Mouse (Mus musculus) frontal cortex, postnatal 10 days (tissue): ENCODE results near the gene Prkn.

ENCODE experiments used
- DNase-seq, 2 experiments: peaks; one replicate each; pipeline ENCODE4 v3.0.0; 2022; ENCODE audit warnings: low spot score in 2 of 2, mixed read lengths in 1 of 2

Prkn gene

DNA sequence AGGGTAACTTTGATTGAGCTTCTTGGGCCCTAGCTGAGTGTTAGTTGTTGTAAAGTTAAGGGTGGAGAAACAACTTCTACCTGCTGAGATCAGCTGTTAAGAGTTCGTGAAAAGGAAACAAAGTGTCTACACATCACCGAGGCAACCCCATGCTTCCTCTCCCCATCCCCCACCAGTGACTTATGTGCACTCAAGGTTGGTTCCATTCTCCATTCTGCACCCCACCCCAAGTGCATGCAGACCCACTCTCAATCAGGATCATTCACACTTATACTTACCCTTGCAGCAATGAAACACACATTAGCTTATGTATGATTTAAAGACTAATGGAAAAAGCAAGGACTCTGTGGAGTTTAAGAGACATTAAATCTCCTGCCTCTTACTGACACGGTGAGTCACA, 691.9 kb downstream of the Prkn start:
- DNase-seq = no peak

DNA sequence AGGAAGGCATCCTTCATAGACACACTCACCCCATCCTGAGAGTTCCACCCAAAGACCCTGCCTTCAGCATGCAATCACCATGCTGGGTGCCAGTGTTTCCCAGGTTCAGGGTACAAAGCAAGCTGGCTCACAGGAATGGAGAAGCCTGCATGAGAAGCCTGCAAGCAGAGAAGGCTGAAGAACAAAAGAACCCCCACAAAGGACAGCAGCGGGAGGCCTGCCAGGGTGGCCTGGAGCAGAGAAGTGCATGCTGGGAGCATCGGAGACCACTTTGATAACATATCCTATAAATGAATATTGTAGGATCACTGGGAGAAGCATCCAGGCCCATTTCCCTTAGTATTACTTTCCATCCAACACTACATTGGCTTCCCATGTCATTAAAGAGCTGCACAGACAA, 692.6 kb downstream of the Prkn start:
- no peak for DNase-seq

DNA sequence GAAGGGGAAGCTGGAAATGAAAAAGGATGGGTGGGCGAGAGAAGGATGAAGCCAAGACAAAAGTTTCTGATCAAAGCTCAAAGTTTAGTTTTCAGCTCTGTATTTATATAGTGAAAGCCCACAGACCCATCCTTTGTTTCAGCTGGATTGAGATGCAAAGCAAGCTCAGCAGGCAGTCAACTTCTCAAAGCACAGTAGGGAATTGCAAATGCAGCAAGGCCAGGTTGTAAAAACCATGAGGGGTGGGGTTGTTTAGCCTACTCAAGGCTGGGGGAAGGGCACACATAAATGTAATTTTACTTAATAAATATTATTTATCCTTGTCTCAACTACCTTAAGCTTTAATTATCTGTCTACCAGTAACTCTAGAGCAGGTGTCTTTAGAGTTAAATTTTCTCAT, 693.7 kb downstream of the Prkn start:
- no peak for DNase-seq

DNA sequence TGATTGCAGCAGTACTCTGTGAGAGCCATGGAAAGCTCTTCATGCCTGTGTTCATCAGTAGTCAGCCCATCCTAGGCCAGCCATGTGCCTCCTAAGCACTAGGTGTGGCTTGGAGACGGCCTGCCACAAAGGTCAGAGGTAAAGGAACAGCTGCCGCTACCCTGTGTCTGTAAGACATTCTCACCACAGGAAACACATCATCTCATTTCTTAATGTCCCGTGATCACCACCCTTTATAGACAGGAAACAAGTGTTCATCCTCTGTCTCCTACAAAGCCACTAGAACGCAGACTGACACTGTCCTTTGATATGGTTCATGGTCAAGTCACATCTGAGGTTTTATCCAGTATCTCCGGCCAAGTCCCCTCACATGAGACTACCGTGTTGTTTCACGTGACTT, 698.6 kb downstream of the Prkn start:
- DNase-seq = no peak

DNA sequence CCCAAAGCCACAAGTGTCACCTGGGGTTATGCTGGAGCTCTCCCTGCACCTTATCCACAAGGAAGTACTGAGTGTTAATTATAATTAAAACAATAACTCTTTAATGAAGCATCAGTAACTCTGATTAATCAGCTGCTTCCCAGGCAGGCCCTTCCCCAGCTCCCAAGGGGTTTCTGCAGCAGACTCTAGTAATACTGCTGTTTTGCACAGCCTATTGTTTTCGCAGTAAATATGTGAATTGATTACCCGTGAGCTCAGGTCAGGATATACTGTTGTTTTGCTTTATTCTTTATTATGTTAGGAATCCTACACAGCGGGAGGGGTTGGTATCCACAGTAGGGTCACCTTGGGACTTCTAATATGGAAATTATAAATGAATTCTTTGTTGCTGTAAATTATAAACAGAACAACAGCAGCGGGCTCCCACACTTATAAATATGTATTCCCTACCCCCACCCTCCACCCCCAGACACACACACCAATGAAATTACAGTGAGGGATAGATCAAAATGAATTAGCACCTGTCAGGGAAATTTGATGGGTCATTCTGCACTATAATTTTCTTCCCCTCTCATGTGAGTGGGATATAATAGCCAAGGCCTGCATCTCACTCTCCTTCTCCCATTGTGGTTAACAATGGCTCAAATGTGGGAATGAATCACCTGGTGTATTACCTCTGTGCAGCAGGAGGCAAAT, 701.9 kb downstream of the Prkn start:
- DNase-seq = no peak

DNA sequence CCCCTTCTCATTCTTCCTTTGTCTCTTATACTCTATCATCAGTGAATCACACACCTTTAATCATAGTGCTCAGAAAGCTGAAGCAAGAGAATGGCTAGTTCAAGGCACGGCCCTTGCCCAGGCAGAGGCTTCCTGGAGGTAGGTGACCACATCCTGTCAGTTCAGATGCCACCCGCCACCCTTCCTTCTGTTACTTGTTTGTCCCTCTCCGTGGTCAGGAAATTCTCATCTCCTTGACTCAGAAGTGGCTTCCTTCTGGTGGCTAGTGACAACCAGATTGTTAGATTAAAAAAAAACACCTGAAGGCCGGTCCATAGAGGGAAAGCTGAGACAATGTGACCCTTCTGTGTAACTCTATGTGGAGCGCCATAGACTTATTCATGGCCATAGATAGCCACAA, 710.4 kb downstream of the Prkn start:
- DNase-seq = no peak

DNA sequence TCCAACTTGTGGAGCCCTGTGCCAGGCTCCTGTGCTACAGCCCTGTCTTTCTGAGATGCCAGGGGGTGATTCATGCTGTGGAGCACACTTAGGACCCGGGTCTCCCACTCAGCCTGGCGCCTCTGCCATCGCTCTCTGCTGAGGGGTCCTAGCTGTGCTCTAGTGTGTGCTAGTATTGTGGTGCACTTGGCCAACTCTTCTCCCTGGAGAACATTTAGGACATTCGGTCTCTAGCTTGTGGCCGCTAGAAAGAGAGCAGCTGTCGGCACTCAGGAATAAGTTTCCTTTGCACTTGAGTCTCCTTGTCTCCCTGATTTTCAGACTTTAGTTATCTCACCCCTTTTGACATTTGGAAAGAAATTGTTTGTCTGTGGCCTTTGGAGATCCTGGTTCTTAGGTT, 725.5 kb downstream of the Prkn start:
- no peak for DNase-seq

DNA sequence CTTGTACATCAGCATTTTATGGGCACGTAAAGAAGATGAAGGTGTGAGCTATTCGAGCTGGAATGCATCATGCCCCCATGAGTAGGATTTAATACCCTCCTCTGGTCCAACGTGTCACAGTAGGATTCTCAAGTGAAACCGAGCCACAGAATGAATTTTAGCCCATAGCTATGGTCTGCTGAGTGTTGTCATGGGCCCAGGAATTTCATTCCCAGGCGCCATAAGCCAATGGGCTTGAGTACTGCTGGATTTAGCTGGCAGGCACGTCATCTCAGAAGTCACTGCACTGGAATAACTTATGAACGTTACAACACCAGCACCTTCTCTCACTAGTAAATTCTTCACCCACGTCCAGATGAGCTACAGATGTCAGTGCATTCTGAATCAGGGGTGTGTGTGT, 730.2 kb downstream of the Prkn start:
- DNase-seq = no peak

DNA sequence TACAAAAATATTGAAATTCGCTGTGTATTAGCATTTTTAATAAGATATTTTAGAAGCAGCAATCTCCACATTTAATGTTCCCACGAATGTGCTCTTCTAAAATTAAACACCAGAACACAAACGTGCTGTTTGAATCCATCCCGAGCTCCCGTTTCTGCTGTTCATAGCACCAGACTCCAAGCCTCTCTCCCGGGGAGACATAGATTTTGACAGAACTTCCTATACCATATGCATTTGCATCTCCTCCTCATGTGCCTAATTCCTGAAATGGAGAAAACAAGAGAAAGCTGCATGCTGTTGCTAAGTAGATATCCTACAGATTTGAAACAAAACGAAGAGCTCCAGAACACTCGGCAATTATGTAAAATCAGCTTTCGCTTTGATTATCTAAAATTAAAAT, 733.5 kb downstream of the Prkn start:
- DNase-seq = peak; percentile 14 to 21

DNA sequence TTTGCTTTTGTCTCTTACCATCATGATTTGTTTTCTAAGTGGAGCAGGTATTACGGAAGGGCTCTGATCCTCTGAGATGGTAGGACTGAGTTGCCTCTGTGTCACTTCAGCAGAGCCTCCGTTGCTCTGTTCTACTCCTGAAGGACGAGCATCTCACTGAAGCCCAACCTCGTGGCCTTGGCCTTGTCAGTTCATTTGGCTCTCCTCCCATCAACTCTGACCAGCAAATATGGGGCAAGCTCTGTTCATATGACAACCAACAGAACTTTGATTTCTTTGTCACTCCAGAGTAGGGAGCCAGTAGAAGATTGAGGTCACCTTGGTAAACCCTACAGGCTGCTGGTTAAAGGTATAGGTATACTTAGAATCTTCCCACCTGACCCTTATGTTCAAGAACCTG, 745.3 kb downstream of the Prkn start:
- DNase-seq = no peak

DNA sequence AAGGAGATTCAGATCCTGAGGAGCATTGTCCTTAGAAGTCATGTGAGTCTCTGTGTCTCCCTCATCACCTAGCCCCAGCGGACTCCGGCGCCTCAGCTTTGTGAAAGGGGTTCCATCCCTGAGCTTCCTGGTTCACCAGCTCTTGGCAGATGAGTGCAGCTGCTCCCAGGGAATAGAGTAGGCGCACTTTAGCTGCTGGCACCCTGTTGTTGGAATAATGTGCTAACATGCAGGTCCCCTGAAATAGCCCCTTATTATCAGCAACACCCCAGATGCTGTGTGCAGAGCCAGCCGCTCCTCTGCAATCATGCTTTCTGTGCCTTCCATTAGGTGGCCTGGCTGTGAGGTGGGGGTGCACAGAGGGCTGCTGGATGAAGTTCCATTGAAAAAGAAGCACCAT, 767.7 kb downstream of the Prkn start:
- DNase-seq = no peak

DNA sequence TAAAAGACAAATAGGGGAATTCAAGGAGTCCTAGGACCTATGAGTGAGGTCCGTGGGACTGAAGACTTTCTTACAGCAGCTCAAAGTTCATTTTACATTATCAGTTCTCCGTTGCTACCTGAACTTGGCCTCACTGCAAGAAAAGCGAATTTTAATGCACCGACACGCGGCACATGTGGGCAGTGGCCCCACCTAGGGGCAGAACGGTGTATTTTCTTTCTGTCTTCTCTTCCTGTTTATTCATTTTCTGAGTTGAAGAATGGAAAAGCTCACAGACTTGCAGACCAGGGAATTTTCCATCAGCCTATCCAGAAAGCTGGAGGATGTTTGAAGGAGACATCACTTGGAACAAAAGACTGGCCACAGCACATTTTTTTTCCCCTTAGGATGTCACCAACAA, 771.3 kb downstream of the Prkn start:
- DNase-seq = peak; percentile 61 to 77

DNA sequence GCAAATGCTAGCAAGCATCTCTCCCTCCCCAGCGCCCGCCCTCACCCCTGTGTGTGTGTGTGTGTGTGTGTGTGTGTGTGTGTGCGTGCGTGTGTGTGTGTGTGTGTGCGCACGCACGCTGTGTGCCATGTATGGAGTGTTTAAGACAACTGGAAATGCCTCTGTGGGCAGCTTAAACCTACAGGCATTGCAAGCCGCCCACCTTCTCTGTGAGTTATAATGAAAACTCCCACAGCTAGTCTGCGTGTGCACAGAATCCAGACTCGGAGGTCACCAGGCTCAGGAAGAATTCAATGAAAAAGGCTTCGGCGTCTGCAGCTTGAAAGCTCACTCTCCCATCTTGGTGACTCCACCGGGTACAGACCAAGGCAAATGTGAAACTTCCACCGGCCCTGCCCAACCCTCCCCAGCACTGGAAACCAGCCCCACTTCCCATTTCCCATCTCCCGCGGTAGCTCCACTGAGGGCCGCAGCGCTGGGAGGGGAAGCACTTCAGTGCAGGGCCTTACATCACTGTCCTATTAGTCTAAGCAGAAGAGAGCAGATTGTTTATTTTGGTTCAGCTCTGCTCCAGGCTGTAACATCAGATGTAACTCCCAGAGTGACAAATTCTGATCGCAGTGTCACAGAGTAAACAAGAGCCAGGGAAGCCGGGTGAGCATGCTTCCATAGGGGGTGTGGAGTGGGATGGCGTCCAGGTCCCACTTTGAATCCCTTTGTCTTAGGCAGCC, 772.8 kb downstream of the Prkn start:
- DNase-seq = no peak

DNA sequence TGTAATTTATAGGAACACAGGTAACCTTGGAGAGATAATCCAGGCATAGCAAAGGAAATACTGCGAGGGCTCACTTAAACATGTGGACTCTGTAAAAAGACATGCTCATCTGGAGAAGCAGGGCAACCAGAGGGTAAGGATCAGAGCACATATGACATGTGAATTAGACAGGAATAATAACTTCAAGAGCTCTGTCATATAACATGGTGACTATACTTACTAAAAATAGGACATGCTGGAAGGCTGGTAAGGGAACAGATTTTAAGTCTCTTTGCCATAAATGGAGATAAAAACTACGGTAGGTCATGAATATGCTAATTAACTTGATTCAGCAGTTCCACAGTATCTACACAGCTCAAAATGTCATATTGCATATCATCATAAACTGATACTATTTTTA, 777.4 kb downstream of the Prkn start:
- DNase-seq = no peak

DNA sequence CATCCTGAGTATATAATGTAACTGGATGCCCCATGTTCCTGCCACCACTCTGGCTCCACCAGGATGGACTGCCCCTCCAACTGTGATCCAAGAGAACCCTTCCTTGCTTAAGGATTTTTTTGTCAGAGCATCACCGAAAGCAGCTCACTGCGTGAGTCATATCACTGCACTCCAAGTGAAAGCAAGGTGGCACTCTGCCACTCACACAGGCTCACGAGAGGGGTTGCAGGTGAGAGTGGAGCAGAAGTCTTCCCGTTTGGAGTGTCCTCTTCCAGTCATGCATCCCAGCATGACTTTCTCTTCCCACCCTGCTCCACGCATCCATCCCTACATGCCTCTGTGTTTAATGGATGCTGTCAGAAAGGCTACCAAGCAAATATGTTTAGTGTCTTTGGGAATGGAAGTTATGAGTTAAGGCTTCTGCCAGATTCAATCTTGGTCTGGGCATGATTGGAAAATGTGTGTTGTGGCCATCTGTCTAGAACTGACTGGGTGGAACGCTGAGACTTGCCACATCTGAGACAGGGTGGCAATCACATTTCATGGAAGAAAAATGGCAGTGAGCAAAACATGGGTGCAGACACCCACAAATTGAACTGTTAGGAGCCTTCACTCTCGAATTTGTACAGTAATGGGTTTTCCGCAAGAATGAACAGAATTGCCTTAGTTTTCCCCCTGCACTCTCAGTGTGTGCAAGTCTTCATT, 778.9 kb downstream of the Prkn start:
- DNase-seq = no peak

DNA sequence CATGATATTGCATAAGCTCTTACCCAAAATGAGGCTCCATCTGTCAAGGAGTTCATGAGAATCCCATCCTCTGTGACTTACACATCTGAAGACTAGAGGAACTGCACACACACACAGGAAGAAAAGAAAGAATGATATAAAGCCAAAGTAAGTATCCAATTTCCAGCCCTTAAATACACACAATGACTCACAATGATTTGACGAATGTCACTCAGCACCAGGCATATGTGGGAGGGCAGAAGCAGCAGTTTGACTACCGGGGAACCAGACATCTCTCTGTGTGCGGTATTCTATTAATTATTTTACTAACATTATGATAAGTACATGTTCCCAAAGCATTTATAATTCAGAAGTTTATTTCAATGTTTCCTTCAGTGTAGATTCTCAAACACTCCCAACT, 780.6 kb downstream of the Prkn start:
- no peak for DNase-seq

DNA sequence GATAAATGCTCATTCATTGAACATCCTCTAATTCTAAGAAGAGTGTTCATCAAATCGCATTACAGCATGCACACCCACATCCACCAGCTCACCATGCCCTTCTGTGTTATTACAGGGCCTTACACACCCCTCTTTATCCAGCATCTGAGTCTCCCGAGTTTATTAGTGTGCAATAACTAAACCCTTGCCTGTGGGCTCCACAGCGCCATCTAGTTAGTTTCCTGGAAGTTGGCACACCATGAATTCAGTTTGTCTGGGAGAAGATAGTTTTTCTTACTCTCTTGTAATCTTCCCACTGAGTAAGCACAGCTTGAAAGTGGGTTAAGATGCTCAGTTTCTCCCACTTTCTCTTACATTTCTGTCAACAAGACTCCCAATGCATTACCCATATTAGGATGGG, 781.3 kb downstream of the Prkn start:
- no peak for DNase-seq

DNA sequence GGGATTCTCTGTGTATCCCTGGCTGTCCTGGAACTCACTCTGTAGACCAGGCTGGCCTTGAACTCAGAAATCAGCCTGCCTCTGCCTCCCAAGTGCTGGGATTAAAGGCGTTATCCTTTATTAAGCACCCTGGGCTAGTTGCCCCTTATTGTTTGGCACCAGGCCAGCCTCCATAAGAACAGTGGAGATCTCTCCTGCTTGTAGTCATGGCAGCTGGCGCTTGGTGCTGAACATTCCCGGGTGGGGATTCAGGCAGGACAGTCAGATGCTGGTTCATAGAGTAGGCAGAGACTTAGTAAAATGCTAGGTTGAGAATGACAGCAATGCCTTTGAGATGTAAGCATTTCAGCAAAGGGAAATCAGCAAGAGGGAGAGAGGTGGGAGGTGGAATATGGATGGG, 786.1 kb downstream of the Prkn start:
- no peak for DNase-seq

DNA sequence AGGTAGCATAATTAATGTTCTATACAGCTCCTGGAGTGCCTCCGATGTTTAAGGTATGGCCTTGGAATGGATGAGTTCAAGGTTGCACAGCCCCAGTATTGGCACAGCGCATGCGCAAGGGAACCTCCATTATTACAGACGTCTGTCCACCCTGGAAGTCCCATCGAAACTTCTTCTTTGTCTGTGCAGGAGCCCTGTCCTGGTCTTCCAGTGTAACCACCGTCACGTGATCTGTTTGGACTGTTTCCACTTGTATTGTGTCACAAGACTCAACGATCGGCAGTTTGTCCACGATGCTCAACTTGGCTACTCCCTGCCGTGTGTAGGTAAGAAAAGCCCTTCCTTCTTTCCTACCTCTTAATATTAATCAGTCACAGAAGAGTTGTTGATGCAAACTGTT, 794.9 kb downstream of the Prkn start:
- DNase-seq = no peak

DNA sequence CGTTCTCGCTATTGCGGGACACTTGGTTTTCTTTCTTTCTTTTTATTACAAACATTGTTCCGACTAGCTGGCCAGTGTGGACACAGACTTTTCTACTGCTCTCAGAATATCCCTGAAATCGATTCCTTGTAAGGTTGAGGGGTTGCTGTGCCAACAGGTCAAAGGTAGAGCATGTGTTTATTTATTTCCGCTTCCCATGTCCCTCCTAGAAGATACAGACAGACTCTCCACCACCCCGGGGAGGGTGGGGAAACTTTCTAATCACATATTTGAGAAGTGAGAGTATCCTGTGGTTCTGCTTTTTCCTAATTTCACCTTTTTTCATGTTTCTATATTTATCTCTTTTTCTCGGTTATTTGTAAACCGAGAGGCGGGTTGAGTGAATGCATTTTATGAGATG, 797.5 kb downstream of the Prkn start:
- DNase-seq = no peak

DNA sequence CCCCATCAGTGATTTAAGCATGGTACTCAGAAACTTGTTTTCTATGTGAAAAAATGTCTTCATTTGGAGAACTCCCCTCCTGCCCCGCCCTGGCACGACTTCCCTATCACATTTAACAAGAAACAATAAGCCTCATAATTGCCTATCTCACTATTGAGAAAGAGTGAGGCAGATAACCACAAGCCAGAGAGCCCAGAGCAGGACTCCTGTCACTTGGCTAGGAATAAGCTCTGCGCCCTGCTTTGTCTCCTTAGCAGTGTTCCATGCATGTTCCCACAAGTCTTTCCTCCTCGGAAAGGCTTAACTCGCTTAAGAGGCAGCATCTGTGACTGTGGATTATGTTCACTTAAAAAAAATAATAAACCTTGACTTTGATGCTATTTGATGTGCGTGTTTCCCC, 798.3 kb downstream of the Prkn start:
- no peak for DNase-seq

DNA sequence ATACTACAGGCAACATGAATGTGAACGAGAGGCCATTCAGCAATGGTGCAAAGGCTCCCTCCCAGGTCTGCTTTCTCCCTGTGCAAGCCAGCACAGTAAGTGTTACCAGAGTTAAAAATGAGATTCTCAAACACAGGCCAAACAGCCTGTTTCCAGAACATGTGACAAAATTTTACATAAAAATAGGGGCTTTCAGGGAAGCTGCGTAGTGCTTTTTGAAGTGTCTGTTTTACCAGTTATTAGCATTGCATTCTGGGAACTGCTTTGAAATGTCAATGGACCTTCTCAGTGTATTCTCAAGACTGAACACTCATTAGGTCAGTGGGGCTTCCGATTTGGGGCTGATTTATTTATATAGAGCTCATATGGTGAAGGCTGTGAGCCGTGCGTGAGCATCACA, 799.6 kb downstream of the Prkn start:
- no peak for DNase-seq

DNA sequence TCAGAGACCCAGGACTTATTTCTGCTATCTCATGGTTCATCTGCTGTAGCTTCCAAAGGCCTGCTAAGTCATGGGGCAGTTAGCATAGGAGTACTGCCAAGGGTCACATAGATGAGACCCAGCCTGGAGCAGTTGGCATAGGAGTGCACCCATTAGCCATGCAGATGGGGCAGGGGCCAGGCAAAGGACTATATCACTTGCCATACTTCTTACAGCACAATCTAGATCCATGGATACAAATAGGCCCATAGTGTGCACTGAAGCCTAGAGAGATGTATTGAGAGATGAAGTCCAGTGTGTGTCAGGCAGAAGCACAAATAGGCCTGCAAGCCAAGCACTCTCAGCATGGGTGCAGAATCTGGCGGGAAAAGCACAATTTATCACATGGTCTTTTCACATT, 802.1 kb downstream of the Prkn start:
- no peak for DNase-seq
